Mouse (Mus musculus) ovary, adult 18-20 months (tissue): Measurements from ENCODE around the gene Naga.

ENCODE experiments used
- DNase-seq: peaks from one replicate; pipeline ENCODE4 v3.0.0; 2022; ENCODE audit warnings: low spot score, mixed read lengths

Naga gene

DNA sequence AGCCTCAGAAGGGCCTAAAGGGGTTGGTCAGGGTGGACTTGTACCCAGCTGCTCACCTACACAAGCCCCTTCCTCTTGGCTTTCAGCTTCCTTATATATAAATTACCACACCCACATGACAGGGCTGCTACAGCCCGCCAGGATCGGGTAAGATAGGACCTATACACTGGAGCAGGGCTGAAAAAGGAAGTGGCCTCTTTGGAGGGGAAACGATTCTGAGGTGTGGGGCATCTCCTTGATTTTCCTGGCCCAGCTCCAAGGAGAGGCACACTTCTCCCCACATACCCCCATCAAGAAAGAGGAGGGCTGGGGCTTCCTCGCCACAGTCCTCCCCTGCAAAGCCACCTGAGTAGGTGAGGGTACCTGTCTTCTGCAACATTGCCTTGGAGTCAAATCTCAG, 850 bp downstream of the Naga start:
- DNase-seq, result no peak

DNA sequence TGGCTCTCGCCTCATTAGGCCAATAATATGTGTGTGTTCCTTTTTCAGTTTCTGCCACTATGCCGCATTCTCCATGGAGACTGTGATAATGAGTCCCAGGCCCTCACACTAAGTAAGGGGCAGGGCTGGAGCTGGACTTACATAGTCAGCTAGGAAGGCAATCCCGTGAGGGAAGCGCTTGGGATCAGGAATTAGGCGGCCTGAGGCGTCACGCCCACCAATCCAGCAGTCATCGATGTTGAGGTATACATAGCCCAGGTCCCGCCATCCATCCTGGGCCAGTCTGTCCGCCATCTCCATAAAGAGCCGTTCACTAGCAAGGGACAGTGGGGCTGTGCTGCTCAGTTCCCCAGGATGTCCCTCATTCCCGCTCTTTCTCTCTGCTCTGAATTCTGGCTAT, 2.1 kb downstream of the Naga start:
- no peak for DNase-seq

DNA sequence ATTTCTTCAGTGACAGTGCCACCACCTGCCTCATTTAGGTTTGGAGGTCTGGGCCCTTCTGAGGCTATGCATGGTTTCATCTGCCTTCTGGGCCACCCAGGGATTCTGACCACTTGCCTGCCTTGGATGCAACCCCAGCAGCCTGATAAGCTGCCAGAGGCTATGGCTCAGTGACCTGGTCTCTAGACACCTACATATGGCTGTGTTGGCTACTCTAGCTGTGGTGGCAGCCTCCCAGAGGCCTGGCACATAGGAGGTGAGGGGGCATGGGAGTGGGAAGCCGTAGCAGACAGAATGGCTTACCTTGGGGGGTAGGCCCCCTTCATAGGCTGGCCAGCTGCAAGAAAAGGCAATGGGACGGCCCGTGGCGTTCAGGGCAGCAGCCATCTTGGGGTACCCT, 3.5 kb downstream of the Naga start:
- no peak for DNase-seq

DNA sequence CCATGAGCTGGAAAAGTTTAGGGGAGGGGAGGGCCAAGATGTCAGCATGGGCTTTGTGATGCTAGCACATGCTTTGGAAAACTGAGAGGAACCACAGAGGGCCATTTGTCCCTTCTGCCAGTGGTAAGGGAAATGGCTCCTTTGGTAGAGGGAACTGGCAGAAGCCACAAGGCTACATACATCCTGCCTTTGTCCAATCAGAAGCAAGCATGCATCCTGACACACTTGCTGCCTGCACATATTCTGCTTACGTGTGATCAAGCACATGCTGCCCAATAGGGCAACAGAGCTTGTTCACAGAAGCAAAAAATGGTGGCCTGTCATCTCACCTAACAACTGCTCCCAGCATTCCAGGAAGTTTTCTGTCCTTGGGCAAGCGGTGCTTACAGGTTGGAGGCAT, 13.3 kb downstream of the Naga start:
- no peak for DNase-seq

DNA sequence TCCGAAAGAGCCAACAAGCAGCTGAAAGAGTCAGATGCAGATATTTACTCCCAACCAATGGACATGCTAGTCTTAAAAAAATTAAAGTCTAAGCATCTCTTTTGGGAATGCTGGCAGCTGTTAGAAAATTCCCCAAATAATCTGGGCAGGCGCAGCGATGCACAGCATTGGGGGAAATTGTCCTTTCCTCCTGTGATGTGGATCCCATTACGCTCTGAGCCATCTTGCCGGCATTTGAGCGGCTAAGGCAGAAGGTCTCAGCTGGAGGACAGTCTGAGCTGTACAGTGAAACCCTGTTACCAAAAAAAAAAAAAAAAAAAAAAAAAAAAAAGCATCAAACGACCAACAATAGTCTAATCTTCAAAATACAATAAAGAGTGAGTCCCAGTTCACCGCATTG, 16.5 kb downstream of the Naga start:
- DNase-seq, result no peak

DNA sequence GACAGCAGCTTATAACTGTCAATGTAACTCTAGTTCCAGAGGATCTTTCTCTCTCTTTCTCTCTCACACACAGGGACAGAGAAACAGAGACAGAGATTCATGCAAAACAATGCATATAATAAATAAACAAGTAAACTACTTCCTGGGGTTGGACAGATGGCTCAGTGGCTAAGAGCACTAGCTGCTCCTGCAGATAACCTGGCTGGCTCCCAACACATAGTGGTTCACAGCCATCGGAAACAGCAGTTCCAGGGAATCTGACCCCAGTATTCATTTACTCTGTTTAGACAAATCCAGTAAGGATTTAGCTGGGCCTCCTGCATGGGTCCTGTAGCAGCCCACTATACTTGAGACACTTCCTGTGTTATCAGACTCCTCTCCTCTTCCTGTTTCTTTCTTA, 19.1 kb downstream of the Naga start:
- DNase-seq, result no peak

DNA sequence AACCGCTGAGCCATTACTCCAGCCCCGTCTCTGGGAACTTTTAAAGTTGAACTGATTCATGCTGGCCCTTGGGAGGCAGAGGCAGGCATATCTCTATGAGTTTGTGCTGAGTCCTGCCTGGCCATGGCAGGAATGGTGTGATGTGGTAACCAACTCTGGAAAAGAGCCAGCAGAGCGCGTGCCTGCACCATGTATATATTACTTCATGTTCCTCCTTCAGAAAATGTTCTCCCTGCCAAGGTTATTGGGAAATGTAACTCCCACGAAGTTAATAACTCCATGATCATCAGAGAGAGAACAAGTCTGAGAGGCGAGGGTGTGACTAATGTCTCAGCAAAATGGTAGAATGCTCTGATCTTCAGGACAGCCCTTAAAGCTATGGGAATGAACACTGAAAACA, 20.9 kb downstream of the Naga start:
- no peak for DNase-seq

DNA sequence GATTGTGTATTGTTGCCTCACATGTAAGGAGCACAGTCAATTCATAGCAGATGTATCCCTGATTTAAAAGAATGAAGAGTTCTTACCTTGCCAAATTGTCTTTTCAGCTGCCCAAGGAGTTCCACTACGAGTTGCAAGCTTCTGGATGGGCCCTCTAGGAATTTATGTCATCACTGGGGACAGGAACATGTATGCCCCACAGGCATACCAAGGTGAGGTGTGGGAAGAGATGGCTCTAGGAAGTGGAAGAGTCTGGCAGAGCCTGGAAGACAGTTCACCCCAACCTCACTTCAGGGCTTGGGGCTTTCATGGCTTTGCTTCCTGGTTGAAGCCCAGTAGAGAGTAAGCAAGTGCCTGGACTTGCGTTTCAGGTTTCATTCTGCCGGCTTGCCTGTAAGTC, 30.3 kb downstream of the Naga start:
- no peak for DNase-seq

DNA sequence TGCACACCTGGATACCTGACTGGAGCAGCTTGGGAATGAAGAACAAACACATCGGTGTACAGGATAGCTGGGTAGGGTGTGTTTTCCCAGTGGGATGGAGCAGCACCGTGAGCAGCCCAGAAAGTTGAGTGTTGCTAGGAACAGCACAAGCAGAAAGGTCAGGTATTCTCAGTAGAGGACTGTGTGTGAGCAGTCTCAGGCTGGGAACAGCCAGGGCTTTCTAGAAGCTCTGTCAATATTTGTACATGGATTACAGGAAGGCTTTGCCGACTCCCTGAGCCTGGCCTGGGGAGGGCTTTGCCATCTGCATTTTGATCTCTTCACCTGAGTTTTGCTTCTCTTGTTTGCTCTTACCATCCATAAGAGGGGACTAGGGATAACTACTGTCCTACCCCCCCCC, 31.6 kb downstream of the Naga start:
- DNase-seq, result no peak

DNA sequence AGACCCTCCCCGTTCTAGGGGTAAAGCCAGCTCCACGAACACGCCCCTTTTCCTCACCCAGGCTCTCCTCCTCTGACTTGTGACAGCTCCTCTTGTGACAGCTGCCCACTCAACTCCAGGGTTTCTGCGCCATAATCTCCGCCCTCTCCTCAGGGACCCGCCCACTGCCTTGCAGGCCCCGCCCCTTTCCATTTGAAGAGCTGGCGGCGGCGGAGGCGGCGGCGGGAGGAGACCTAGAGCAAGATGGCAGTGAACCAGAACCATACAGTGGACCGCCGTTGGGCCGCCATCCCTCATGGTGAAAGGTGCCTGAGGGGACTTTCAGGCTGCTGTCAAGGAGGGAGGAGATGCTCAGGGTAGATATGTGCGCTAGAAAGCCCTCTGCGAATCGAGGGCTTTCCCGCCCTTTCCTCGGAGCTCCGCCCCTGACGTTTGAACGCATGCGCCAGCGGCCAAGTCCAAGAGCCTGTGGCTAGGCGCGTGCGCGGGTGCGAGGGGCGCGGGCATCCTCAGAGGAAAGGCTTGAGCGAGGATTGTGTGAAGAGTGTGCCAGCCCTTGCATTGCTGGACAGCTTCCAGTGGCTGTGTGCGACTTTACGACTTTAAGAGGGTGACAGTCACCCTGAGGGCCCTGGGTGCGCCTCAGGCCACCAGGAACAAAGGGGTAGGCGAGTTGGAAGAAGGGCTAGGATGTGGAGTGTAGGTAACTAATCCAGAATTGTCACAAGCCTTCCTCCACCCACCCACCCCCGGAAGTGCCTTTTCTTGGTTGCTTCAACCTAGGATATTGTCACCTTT, 39.8 kb downstream of the Naga start, which contains the start of gene Wbp2nl:
Wbp2nl (plus strand) TSS at position 191 of the 798 bp plus-strand sequence.
- no peak for DNase-seq

DNA sequence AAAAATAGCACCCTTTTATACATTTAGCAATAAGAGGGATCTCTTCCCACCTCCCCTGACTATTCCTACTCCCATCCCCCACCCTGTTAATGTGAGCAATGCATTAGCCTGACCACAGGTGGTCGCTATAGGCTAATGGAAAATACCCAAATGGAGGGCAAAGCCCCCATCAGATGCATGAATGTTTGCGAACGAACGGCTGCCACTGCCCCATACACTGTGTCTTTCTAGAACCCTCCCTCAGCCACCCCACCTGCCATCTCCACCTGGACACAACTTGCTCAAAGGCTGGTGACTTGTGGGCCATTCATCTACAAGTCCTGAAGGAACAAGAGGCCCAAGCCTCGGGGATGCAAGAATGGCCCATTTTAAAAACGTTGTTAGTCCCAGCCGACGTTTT, 44.7 kb downstream of the Naga start:
- no peak for DNase-seq

DNA sequence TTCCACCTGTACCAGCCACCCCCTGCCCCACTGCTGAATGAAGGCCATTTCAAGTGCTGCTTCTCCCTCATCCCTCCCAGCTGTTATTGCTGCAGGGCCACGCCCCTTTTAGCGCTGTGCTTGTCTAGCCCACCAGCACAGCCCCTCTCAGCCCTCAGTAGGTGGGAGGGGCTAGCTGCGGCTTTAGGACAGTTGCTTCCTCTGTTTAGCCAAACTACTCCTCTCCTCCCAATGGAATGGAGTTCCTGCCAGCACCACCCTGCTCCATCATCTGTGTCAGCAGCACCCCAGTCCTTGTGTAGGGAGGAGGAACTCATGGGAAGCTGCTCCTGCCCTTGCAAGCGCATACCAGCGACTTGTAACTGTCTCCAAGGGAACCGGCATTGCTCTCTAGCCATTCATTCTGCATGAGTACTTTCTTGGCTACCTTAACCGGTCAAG, 45.4 kb downstream of the Naga start:
- DNase-seq, result no peak

DNA sequence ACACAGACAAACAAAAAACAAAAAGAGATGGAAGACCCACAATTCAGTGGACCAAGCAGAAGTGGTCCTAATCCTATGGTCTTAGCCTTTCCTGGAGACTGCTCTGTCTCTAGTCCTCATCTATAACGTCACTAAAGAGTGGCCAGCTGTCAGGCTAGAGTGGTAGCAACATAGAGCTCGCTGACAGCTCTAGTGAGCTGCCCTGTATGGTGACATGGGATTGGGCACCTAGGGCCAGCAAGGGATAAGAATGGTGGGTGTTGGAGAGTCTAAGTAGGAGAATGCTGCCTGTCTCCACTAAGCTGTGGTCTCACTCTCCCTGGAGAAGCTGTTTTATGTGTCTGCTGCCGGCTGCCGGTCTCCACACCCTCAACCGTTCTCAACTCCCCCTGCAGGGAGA, 45.9 kb downstream of the Naga start:
- DNase-seq, result no peak

DNA sequence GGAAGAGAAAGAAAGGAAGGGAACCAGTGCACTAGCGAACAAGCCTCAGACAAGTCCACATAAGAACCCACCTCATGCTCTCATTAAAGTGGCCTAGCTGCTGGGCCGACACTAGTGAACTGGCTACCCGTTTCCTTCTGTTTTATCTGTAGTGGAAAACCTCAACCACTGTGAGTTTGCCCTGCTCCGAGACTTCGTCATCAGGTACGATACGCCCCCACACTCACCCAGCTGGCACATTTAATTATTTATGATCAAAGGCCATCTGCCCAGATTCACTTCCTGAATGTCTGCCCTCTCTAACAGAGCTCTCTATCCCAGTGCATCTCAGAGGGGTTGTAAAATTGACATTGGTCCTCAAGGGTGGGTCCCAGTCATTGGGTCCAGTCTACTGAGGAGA, 48.5 kb downstream of the Naga start:
- no peak for DNase-seq

DNA sequence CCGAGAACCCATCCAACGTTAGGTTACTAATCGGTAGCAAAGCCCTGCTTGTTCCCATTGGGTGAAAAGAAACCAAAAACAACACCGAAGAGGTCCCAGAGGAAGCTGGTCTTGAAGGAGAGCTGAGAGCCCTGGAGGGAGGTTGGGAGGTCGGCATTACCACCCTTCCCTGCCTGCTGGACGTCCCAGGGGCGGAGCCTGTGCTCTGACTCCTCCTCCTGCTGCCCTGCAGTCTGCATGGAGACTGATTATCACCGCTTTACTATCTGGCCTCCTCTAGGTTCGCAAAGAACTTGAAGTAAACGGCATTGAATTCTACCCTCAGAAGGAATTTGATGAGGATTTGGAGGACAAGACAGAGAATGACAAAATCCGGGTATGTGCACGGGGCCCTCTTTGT, 52.6 kb downstream of the Naga start:
- no peak for DNase-seq

DNA sequence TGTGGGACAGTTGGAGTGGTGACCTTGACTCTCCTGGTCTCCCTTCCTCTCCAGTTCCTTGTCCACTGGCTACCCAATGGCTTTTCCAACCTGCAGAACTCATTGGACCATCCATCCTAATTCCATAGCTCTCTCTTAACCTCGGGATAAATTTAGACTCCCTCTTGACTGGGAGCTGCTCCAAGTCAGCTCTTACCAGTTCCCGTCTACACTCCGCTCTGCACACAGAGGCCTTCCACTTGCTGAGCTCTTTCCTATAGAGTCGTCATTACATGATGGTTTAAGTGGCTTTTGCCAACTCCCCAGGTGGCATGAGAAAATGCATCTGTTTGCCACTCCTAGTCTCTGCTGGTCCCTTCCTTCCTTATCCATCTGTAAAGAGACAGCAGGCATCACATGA, 58.1 kb downstream of the Naga start:
- no peak for DNase-seq
